Mouse (Mus musculus): ENCODE data around the gene Vwa3b. TPM values are rescaled to one million over a fixed set of nuclear protein-coding genes. Genes with fewer than 3 reads are reported as not detected.
"Not testable (repeated sequence)": the region's sequence is repeated elsewhere in the genome, so short reads cannot be mapped to it uniquely, and the experiment has no call there.

The Vwa3b gene
- total and polyA plus RNA-seq, 2 experiments from 2014 or later, result 1.9 to 4.6 TPM

DNA sequence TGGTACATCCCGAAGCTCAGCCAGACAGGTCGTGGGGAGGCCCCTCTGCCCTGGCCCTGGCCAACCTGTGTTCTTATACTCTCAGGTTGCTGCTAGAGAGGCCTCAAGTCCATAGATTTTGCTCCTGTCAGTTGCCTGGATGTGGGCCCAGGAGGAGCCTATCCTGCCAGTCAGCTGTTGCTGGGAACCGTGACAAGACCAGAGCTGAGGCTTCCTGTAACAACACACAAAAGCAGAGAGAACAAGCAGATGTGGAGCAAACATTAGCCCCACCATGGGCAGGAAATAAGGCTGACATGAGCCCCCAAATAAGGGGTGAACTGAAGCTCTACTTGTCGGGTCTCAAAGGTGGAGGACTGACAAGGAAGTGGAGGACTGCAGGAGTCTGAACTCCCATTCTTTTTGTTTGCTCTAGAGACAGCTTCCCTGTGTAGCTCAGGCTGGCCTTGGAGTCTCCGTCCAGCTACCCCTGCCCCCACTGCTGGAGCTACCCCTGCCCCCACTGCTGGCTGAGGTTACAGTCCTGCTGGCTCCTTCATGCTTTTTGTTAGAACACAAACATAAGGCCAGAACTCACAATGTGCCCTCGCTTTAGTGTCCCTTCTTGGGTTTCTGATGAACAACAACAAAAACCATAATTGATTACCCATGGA, 29.7 kb upstream of the Vwa3b start:
- Histone ChIP-seq H3K36me3 (ENCODE audit: insufficient read depth) (no peaks in the 10 kb centered on the region), H3K9me3 (ENCODE audit: low read length) (no peaks in the 10 kb centered on the region), H3K27me3 (ENCODE audit: insufficient read depth, low read length) (no peaks in the 10 kb centered on the region), H3K9ac (no peak overlapping the region), H3K4me1 (ENCODE audit: insufficient read depth) (0 out of 2 replicates have a peak, but pooled peaks cover 3% of the 10 kb centered on the region), H3K27ac (ENCODE audit: low read depth, low read length) (no peak overlapping the region), H3K4me2 (ENCODE audit: low read depth) (no peak overlapping the region), H3K4me3 (ENCODE audit: low read depth, low read length) (no peak overlapping the region)
- DNase-seq (no peak), ATAC-seq (no peak)
- TF ChIP-seq CTCF (IDR thresholded peaks at IDR 0.05; ENCODE audit: low read depth), result no peak
- WGBS, result 56% methylated on average over 6 of the region's 6 CpGs

- Histone ChIP-seq H3K27me3 (ENCODE audit: insufficient read depth, low read length) (no peaks in the 10 kb centered on the region), H3K4me3 (ENCODE audit: low read depth, low read length) (no peak overlapping the region), H3K9ac (no peak overlapping the region), H3K9me3 (ENCODE audit: low read length) (no peaks in the 10 kb centered on the region), H3K4me1 (ENCODE audit: insufficient read depth) (0 out of 2 replicates have a peak, but pooled peaks cover 3% of the 10 kb centered on the region), H3K4me2 (ENCODE audit: low read depth) (no peak overlapping the region), H3K36me3 (ENCODE audit: insufficient read depth) (no peaks in the 10 kb centered on the region), H3K27ac (ENCODE audit: low read depth, low read length) (no peak overlapping the region)
- WGBS, result 88% methylated on average over 5 of the region's 5 CpGs
- no peak for ATAC-seq
- TF ChIP-seq CTCF (IDR thresholded peaks at IDR 0.05; ENCODE audit: low read depth), result no peak
- no peak for DNase-seq
These were observed 26.1 kb upstream of the Vwa3b start for GRCm38 (mm10) chr1:37000307-37000706.

DNA sequence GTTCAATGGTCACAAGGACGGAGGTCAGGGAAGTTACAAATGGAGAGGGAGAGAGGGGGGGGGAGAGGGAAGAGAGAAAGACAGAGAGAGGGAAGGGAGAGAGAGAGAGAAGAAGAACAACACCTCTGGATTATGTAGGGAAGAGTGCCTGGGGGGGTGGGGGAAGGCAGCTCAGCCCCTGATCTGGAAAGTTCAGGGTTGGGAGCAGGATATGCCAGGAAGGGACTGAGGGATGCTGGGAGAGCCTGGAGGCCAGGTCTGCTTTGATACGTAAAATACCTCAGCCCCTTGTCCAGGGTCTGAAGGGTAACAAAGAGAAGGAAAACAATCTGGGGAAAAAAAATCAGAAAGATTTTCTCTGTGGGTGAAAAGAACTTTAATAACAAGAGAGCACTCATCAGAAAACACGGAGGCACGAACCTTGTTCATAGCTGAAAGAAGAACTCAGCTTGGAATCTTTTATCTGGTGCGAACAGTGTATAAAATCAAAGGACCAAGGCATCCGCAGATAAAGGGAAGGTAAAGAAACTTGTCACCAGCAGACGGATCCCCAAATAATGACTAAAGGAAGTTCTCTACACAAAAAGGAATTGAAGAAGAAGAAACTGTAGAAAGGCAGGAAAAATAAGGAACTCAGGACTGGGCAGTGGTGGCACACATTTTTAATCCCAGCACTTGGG, 24.6 kb upstream of the Vwa3b start:
- DNase-seq (no peak), ATAC-seq (no peak)
- H3K4me1 ChIP-seq (ENCODE audit: insufficient read depth), result no peaks in the 10 kb centered on the region
- 24% methylated on average over 7 of the region's 7 CpGs for WGBS
- H3K27ac ChIP-seq (ENCODE audit: low read depth, low read length), result no peak overlapping the region
- no peaks in the 10 kb centered on the region for H3K27me3 ChIP-seq (ENCODE audit: insufficient read depth, low read length)
- H3K9ac ChIP-seq, result no peak overlapping the region
- no peak for TF ChIP-seq CTCF (IDR thresholded peaks at IDR 0.05; ENCODE audit: low read depth)
- no peaks in the 10 kb centered on the region for H3K9me3 ChIP-seq (ENCODE audit: low read length)
- no peak overlapping the region for H3K4me2 ChIP-seq (ENCODE audit: low read depth)
- no peaks in the 10 kb centered on the region for H3K36me3 ChIP-seq (ENCODE audit: insufficient read depth)
- H3K4me3 ChIP-seq (ENCODE audit: low read depth, low read length), result no peak overlapping the region

DNA sequence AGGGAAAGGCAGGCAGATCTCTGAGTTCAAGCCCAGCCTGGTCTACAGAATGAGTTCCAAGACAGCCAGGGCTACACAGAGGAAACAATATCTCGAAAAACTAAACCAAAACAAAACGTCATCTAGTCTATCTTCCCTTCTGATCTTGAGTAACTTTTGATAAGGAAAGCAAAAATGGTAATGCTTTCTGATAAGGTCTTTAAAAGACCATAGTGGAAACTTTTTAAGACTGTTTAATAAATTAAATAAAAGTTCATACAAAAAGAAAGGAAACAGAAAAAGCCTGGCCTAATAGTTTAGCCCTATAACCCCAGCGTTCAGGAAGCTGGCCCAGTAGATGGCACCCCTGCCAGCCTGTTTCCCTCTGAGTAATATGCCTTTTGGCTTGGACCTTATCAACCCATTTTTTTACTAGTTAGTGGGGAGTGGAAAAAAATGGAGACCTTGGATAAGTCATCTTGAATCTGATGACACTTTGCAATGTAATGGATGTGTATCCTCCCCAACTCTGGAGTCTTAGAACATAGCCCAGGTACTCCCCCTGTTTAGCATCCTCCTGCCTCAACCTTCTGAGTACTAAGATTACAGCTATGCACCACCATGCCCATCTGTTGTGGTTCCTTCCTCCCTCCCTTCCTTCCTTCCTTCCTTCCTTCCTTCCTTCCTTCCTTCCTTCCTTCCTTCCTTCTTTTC, 23.9 kb upstream of the Vwa3b start:
- TF ChIP-seq CTCF (IDR thresholded peaks at IDR 0.05; ENCODE audit: low read depth), result no peak
- Histone ChIP-seq H3K4me3 (ENCODE audit: low read depth, low read length) (no peak overlapping the region), H3K4me2 (ENCODE audit: low read depth) (no peak overlapping the region), H3K27me3 (ENCODE audit: insufficient read depth, low read length) (no peaks in the 10 kb centered on the region), H3K4me1 (ENCODE audit: insufficient read depth) (no peaks in the 10 kb centered on the region), H3K36me3 (ENCODE audit: insufficient read depth) (no peaks in the 10 kb centered on the region), H3K9ac (no peak overlapping the region), H3K9me3 (ENCODE audit: low read length) (no peaks in the 10 kb centered on the region), H3K27ac (ENCODE audit: low read depth, low read length) (no peak overlapping the region)
- DNase-seq (no peak), ATAC-seq (no peak)
- 70% methylated on average over 3 of the region's 3 CpGs for WGBS

DNA sequence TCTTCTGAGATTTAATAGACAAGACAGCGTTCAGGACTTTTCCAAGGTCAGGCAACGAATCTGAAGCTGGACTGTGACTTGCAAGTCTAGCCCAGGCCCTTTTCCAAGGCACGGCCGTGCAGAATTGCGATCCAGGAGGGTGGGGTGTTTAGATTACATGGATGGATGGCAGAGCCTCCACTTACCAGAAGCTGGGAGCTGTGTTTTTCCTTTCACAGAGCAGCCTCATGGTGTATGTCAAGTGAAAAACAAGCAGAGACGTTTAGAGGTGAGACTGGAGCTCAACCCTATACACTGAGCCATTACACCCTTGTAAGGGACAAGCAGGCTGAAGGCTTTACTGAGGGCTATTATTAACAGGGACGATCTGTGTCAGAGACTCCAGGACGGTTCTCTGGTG, 21.9 kb upstream of the Vwa3b start:
- WGBS, result 79% methylated on average over 8 of the region's 8 CpGs
- H3K9me3 ChIP-seq (ENCODE audit: low read length), result no peaks in the 10 kb centered on the region
- no peak overlapping the region for H3K4me2 ChIP-seq (ENCODE audit: low read depth)
- H3K4me1 ChIP-seq (ENCODE audit: insufficient read depth), result no peaks in the 10 kb centered on the region
- ATAC-seq (no peak), DNase-seq (no peak)
- no peaks in the 10 kb centered on the region for H3K36me3 ChIP-seq (ENCODE audit: insufficient read depth)
- H3K27ac ChIP-seq (ENCODE audit: low read depth, low read length), result no peak overlapping the region
- TF ChIP-seq CTCF (IDR thresholded peaks at IDR 0.05; ENCODE audit: low read depth), result no peak
- no peak overlapping the region for H3K4me3 ChIP-seq (ENCODE audit: low read depth, low read length)
- no peak overlapping the region for H3K9ac ChIP-seq
- no peaks in the 10 kb centered on the region for H3K27me3 ChIP-seq (ENCODE audit: insufficient read depth, low read length)

DNA sequence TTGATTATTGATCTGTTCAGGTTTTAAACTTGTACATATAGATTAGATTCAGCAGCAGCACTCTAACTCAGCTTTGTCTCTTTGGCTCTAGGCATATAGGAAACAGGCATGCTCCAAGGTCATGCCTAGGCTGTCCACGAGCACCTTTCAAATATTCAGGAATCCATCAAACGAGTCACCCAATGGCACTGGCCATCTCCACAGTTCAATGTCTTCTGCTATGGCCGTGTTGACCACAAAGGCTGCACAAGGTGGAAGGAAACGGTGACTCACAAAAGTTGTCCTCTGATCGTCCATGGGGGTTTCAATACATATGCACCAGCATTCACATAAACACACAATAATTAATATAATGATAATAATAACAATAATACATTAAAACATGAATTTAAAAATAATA, 21.4 kb upstream of the Vwa3b start:
- DNase-seq, result no peak
- H3K27me3 ChIP-seq (ENCODE audit: insufficient read depth, low read length), result no peaks in the 10 kb centered on the region
- no peak for ATAC-seq
- no peak overlapping the region for H3K4me3 ChIP-seq (ENCODE audit: low read depth, low read length)
- H3K9me3 ChIP-seq (ENCODE audit: low read length), result no peaks in the 10 kb centered on the region
- TF ChIP-seq CTCF (IDR thresholded peaks at IDR 0.05; ENCODE audit: low read depth), result no peak
- 90% methylated on average over 5 of the region's 5 CpGs for WGBS
- no peaks in the 10 kb centered on the region for H3K4me1 ChIP-seq (ENCODE audit: insufficient read depth)
- no peak overlapping the region for H3K9ac ChIP-seq
- no peak overlapping the region for H3K27ac ChIP-seq (ENCODE audit: low read depth, low read length)
- H3K4me2 ChIP-seq (ENCODE audit: low read depth), result no peak overlapping the region
- no peaks in the 10 kb centered on the region for H3K36me3 ChIP-seq (ENCODE audit: insufficient read depth)

GRCm38 (mm10) chr1:37006529-37006928, 19.9 kb upstream of the Vwa3b start:
- not testable (repeated sequence) for ATAC-seq; H3K27me3 ChIP-seq (ENCODE audit: insufficient read depth, low read length); H3K36me3 ChIP-seq (ENCODE audit: insufficient read depth); DNase-seq; H3K9me3 ChIP-seq (ENCODE audit: low read length); H3K4me3 ChIP-seq (ENCODE audit: low read depth, low read length); H3K27ac ChIP-seq (ENCODE audit: low read depth, low read length); H3K4me1 ChIP-seq (ENCODE audit: insufficient read depth); H3K9ac ChIP-seq; H3K4me2 ChIP-seq (ENCODE audit: low read depth)
- 89% methylated on average over 11 of the region's 11 CpGs for WGBS

Measured in forebrain, postnatal 0 days (tissue).